Mouse (Mus musculus): ENCODE data around the gene Acot8.

Gene Acot8

DNA sequence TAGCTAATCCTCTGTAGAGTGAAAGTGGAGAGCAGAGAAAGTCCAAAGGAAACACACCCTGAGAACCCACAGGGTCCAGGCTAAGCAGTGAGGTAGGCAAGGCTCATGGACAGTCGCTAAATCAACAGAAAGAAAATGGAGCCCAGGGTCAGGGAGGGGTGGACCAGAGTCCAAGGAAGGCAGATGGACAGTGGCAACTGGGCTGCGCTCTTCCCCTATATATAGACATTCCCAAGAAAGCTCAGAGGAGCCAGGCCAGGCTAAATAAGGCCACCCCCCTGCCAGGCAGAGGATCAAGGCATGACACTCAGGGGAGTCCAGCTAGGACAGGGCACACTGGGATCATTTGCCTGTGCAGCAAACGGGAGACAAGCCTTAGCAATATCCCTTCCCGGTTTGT, 22.8 kb downstream of the Acot8 start:
- no peak for DNase-seq (ENCODE audit: low spot score in 2 of 2)

DNA sequence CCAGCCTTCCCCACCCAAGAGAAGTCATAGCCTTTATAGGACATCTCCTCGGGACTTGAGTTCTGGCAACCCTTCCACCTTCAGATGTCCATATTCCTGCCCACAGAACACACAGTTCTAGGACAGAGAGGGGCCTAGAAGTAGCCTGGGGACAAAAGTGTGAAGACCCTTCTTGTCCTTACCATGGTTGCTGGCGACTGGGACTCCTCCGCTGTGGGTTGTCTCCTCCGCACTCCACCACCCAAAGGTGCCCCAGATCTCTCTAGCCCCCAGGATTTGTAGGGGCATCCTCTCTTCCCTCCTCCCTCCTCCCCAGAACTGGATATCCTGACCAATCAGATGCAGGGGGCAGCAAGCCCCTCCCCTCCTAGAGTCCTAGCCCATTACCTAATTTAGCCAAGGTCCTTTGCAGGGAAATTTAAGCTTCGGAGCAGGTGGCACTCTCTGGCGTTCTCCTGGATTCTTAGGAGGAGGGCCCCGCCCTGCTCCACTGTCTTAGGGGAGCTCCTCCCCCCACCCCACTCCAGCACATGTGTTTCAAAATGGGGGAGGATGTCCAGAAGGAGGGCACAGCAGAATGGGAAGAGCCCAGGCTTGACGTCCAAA, 25.1 kb downstream of the Acot8 start, which contains the start of gene Tnnc2:
Gene Tnnc2, minus strand, starts transcription at position 487 of the 606 bp plus-strand sequence.
- no peak for DNase-seq (ENCODE audit: low spot score in 2 of 2)

DNA sequence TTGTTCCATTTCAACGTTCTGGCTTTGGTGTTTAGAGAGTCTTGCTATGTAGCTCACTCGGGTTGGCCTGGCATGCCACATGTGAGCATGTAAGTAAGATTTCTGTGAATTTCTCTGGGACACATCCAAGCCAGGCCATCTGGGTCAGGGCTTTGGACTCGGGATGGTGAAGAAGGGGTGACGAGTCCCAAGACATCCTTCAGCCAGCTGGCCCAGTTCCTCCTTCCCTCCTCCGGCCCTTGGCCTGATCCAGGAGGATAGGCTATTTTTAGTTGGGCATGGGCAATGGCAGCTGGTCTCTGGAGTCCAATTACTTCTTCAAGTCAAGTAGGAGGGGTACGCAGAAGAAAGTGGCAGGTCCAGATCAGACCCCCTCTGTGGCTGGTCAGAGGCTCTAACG, 25.9 kb downstream of the Acot8 start:
- DNase-seq (ENCODE audit: low spot score in 2 of 2): no peak

DNA sequence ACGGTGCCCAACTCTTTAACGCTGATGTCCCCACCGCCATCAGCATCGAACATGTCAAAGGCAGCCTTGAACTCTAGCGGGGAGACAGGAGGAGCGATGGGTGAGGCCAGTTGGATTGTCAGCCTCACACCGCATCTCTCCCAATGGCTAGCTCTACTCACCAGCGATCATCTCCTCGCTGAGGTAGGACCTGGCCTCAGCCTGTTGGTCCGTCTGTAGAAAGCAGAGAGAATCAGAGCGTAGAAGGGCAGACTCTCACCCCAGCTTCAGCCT, 26.7 kb downstream of the Acot8 start:
- DNase-seq (ENCODE audit: low spot score in 2 of 2): no peak

DNA sequence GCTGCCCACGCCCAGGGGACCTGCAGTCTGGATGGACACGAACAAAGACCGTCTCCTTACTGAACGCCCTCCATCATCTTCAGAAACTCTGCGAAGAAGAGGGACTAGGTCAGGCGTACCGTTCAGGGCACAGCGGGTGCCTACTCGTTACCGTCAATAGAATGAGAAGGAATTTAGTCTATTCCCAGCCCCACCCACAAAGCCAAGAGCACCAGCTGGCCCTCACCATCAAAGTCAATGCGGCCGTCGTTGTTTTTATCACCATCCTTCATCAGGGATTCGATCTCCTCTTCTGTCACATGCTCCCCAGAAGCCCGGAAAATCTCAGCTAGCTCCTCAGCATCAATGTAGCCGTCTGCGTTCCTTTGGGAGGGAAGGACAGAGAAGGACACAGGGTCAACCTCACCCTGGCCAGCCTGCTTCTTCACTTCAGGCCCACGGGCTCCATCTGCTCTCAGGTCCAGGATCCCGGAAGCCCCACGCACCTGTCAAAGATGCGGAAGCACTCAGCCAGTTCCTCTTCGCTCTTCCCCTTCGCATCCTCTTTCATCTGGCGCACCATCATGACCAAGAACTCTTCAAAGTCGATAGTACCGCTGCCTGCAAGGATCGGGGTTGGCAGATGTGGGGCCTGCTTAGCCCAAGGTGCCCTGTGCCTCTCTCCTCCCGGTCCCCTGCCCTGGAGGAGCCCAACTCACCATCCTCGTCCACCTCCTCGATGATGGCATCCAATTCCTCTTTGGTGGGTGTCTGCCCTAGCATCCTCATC, 27.3 kb downstream of the Acot8 start:
- DNase-seq (ENCODE audit: low spot score in 2 of 2): no peak

DNA sequence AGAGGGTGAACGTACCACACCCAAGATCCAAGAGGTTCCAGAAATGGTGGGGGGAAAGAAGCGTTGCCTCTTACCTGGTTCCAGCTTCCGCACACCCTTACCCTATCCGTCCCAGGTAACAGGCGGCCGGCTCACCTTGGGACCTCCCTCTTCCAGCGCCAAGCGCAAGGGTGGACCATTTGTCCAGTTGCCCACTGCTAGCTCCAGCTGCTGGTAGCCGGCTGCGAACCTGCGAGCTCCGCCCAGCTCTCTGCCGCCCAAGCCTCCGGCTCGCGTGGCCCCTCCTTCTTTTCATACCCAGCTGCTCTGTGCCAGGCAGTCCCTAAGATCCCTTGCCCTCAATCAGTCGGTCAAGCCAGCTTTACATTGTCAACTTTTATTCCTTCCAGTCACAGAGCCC, 27.9 kb downstream of the Acot8 start:
- no peak for DNase-seq (ENCODE audit: low spot score in 2 of 2)

DNA sequence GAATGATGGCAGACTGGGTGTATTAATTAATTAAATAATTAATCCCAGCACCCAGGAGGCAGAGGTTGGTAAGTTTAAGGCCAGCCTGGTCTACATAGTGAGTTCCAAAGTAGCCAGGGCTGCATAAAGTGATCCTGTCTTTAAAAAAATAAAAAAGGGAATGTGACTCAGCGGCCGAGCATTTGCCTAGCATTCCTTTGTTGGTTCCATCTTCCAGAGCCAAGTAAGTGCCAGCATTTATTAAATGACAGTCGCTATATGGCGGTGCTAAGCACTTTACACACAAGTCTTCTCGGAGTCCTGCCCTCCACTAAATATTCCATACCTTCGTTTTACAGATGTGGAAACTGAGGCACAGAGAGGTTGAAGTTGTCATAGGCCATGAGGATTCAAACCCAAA, 28.6 kb downstream of the Acot8 start:
- no peak for DNase-seq (ENCODE audit: low spot score in 2 of 2)

DNA sequence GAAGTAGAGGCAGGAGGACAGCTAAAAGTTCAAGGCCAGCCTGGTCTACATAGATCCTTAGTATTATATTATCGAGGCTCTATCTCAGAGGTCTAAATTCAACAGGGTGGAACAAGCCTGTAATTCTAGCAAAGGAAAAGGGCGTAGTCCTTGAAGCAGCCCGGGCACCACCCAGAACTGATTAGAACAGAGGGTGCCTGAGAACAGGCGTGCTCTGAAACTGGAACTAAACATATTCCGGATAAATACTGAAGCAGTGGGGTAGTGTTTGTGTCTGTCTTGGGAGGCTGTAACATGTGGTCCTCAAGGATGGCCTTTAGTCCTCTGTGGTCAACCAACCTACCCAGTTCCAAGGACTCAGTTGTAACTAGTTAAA, 30.7 kb downstream of the Acot8 start:
- no peak for DNase-seq (ENCODE audit: low spot score in 2 of 2)

DNA sequence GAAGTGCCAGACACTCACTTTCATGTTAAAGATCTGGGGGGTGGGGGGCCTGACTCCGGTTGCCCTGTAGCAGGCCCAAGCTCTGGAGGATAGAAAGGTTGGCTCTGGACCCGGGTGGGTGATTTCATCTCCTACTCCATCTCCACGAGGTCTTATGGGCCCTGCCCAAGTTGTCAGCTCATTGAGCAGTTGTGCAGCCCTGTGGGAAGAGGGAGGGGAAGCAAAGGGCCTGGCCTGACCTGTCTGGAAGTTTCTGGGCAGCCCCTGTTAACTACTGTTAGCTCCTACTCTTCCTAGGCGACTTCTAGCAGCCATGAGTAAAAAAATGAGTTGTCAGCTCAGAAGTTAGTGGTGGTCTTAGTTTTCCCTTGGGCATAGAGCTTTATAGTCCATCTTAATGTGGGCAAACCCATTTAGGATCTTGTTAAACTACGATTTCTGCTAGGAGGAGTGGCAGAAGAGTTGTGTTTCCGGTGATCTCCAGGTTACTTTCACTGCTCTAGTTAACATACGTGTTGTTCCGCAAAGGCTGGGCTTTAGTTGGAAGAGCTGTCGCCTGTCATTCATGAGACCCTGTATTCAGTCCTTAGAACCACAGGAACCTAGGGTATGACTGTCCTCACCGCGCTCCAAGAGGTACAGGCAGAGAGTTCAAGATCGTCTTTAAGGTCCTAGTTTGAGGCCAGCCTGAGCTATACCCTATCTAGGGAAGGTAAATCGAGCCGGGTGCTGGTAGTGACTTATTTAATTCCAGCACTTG, 31.3 kb downstream of the Acot8 start:
- DNase-seq (ENCODE audit: low spot score in 2 of 2): no peak

DNA sequence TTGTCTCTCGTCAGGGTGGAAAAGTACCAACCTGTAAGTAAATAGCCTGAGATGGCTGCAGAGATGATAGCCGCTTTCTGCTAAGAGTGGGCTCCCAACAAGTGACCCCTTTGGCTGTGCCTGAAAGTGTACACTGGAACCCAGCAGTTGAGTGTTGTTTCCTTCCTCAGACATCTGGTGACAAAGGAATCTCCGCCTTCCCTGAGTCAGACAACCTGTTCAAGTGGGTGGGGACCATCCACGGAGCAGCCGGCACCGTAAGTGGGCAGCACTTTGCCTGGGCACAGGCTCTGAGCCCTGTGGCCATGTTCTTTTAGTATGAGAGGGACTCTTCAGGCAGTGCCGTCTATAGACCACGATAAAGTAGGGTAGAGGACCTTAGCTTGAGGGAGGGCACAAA, 33.6 kb downstream of the Acot8 start:
- no peak for DNase-seq (ENCODE audit: low spot score in 2 of 2)

DNA sequence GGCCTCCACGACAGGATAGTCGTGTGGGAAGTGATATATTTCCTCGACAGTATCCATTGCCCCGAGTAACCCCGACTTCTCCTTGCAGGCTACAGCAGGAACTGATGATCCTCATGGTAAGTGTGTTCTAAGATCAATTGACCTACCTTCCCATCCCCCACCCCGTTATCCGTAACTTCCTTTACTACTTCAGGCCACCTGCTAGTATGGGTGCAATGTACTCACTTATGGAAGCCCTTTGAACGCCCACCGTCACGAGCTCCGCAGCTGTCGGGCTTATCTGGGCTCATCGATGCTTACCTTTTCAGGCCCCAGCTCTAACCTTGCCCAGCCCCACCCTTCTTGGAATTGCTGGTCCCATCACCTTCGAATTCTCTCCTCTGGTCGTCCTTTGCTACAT, 34.4 kb downstream of the Acot8 start:
- DNase-seq (ENCODE audit: low spot score in 2 of 2): no peak

DNA sequence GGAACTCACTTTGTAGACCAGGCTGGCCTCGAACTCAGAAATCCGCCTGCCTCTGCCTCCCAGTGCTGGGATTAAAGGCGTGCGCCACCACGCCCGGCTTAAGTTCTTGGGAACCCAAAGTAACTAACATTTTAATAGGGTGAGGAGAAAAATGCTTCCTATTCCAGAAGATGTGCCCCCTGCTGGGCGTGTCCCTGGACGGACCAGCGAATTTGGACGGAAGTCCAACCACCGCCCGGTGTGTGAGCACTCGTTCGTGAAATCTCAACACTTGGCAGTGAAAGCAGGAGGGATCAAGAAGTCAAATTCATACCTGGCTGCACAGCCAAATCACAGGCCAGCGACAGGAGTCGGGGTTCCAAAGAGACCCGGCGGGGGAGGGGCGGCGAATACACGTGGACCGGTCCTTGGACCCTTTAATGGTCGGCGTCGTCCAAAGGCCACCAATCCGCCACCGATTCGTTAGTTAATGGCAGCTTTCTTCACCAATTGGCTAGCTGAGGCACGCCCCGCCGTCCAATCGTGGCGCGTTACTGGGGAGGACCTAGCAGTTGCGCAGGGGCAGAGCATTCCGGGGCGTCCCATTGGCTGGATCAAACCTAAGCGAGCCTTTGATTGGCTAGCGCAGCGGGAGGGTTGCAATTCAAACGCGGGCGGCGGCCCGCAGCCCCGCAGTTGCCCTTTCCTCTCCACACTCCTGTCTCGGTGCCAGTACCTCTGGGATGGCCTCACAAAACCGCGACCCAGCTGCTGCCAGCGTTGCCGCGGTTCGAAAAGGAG, 35.2 kb downstream of the Acot8 start, which contains the start of gene Ube2c:
Gene Ube2c, plus strand, starts transcription at position 641 of the 780 bp plus-strand sequence.
- peak; percentile 98 for DNase-seq (ENCODE audit: low spot score in 2 of 2)

DNA sequence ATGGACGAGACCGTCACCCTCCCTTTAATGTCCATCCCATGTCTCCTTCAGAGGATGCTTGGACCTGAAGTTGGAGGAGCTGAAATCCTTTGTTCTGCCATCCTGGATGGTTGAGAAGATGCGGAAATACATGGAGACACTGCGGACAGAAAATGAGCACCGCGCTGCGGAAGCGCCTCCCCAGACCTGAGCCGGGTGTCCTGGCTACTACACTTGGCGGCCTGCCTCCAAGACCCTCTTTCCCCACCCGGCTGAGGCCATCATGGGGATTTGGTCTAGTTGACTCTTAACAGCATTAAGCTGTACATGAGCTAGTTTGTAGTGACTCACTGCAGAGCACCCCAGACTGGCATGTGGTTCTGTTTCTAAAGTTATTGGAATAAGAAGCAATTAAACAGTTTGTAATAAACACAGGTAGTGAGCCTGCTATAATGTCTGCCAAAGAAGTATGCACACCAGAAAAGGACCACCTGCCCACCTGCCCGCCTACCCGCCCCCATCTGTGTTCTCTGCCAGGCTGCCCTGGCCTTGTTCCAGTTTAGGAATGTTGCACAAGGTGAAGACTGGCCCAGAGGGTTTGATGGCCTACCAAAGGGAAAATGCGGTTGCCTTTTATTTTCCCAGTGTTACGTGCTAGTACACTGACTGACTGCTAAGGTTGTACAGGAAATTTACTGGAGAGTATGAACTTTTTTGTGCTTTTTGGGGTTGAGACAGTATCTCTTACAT, 36.7 kb downstream of the Acot8 start:
- DNase-seq (ENCODE audit: low spot score in 2 of 2): no peak

DNA sequence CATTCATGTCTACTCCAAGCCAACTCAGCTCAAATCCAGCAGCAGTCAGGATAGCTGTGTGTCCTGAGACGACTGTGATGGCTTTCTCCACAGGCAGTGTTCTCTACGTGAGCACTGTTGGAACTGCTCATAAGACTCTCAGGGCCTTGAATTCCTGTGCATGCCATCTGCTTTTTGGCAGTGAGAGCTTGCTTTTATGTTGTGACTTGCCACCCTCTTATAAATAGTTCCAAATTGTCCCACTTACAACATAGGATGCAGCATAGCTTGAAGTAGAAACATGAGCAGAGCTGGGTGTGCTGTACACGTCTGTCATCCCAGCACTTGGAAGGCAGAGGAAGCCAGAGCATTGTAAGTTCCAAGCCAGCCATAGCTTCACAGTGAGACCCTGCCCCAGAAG, 38.8 kb downstream of the Acot8 start:
- no peak for DNase-seq (ENCODE audit: low spot score in 2 of 2)

DNA sequence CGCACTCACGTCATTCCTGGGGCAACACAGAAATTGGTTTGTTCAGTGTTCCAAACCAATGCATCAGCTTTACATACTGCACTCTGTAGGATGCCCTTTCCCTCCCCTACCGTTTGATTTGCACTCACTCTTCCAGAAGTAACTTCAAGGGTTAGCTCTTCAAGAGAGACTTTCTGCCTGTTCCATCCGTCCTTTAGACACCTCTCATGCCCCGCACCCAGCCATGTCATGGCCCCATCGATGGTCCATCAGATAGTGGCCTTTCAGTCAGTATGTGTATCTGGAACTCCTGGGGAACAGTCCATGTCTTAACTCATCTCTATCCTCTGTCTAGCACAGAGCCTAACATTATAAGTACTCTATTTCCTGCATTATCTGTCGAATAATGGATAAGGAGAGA, 42.1 kb downstream of the Acot8 start:
- DNase-seq (ENCODE audit: low spot score in 2 of 2): no peak

DNA sequence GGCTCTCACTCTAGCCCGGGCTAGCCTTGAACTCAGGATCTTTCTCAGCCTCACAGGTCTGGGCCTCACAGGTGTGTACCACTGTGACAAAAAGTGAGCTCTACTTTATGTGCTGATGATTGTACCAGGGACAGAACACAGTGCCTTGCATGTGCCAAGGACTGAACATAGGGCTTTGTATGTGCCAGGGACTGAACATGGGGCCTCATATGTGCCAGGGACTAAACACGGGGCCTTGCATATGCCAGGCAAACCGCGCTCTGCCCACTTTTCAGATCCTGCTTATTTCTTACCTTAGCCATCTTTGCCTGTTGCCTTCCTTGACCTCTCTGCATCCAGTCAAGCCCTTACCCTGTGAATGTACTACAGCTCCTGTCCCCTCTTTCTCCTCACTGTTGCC, 42.7 kb downstream of the Acot8 start:
- DNase-seq (ENCODE audit: low spot score in 2 of 2): no peak

DNA sequence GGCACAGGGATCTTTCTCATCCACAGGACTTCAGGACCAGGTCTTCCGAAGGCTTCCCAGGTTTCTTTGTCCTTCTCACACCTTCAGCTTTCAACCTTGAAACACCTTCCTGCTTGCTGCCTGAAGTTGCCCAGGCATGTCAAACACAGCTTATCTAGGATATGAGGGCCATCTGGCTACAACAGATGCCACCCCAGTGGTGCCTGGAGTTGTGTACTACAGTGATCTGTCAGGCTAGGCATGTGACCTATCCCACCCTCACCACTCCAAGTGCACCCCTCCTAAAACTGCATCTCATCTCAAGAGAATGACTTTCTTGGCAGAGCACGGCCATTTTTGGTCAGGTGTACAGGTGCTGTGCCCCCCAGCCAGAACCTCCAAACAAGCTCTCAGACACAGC, 43.2 kb downstream of the Acot8 start:
- DNase-seq (ENCODE audit: low spot score in 2 of 2): peak; percentile 52 to 70

DNA sequence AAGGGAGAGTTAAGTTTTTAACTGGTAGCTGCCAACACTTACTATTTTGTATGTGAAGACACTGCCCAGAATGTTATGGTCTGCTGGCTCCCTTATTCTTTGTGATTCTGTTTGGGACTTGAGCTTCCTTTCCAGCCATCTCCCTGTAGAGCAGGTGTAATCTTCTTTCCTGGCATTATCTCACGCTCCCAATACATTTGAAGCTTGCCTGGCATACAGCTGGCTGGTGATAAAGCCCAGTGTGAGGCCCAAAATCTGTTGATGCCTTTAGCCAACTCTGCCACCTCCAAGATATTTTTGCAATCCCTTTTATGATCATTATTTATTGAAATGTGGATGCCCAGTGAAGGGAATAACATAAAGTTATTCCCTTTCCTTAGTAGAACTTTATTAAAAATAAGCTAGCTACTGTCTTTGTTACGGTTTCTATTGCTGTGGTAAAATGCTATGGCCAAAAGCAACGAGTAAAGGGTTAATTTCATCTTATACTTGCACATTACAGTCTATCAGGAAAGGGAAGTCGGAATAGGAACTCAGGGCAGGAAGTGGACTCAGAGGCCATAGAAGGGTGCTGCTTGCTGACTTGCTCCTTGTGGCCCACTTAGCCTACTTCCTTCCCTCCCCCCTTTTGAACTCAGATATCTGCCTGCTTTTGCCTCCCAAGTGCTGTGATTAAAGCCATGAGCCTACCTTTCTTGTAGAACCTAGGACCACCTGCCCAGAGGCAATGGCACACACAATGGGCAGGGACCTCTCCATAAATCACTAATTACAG, 44.4 kb downstream of the Acot8 start:
- DNase-seq (ENCODE audit: low spot score in 2 of 2): peak; percentile 40 to 71

DNA sequence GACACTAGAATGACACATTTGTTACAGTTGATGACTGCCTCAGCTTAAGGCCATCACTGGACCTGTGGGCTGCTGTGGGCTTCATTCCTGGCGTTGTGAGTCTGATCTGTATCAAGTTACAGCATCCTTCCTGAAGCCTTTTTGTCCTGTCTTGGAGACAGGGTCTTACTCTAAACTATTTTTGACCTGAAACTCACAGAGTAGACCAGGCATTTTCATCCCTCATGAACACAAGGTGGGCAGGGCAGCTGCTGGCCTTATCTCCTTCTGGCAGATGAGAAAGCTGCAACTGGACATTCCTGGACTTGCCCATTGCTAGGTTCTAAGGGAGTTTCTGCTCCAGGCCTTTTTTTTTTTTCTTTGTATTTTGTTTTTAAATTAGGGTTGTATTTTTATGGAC, 46.0 kb downstream of the Acot8 start:
- peak; percentile 33 to 65 for DNase-seq (ENCODE audit: low spot score in 2 of 2)

DNA sequence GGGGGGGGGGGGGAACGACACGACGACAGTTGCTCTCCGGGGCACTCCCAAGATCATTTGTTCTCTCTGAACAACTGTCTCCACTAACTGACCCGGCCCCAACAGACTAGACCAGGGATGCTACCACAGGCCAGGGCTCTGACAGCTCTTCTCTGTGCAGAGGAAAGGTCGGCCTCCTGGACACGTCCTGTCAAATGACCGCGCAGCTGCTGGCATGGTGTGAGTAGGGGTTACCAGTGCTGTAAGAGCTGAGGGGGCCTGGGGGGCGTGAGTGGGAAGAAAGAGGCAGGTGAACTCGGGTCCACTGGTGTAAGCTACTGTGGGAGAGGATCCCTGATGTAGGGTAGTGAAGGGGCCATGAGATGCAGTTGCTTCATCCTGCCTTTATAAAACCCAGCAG, 46.8 kb downstream of the Acot8 start:
- no peak for DNase-seq (ENCODE audit: low spot score in 2 of 2)

DNA sequence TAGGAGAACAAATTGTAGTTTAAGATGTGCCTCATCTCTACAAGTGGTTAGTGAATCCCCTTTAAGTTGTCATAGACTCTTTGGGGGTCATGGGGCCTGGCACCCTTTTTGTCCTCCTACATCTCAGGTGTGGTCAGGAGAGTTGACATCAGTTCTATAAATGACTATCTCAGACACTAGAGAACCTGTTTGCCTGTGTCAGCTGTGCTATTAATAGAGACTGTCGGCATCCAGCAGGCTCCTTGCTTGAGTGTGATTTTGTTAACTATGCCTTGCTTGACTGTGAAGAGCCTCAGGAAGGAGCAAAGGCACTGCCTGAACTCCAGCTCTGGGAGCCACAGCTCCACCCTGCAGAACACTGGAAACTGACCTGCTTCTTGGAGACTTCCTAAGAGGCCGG, 49.9 kb downstream of the Acot8 start:
- DNase-seq (ENCODE audit: low spot score in 2 of 2): no peak
